Mouse (Mus musculus) c-Kit-positive CD71-positive TER-119-positive erythroid progenitor cells, embryonic 14.5 days (primary cell): ENCODE results near the gene Ptpre.
A peak's percentile ranks its signal among the peaks of the same experiment; 100 is the strongest.
"Not testable (repeated sequence)": the region's sequence is repeated elsewhere in the genome, so short reads cannot be mapped to it uniquely, and the experiment has no call there.

Source experiments
- DNase-seq: peaks from one replicate; pipeline ENCODE4 v3.0.0-alpha.2; 2013; ENCODE audit warnings: low spot score

Ptpre gene

GRCm38 (mm10) chr7:135605002-135605803, 67.9 kb downstream of the Ptpre start:
- DNase-seq, result no peak

DNA sequence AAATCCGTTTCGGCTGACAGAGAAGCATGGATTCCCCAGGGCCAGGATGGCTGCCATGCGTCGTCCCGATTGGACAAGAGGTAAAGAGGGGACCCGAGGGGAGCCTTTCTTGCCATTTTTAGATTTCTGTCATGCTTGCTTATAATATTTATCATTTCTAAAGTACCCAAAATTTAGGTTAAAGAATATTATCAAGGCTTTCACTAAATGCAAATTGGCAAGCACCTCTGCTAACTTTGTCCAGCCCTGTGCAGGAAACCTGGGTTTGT, 68.5 kb downstream of the Ptpre start:
- DNase-seq, result no peak

- no peak for DNase-seq
Observed at GRCm38 (mm10) chr7:135608208-135608607, 70.9 kb downstream of the Ptpre start.

DNA sequence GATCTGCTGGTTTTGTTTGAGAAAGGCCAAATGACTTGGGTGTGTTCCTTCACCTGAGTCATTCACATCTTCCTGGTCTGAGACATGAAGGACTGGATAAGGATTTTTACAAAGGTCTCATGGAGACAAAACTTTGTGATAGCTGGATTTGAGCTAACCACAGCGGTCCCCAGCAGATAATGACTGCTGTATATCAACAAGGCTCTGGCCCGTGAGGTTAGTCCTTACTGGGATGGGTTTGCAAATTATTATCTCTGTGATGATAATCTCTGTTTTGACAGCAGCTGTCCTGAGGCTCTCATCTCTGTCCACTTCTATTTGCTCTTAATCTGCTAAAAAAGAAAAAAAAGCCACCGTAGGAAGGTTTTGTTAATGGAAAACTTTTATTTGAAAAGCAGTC, 71.7 kb downstream of the Ptpre start:
- DNase-seq, result no peak

DNA sequence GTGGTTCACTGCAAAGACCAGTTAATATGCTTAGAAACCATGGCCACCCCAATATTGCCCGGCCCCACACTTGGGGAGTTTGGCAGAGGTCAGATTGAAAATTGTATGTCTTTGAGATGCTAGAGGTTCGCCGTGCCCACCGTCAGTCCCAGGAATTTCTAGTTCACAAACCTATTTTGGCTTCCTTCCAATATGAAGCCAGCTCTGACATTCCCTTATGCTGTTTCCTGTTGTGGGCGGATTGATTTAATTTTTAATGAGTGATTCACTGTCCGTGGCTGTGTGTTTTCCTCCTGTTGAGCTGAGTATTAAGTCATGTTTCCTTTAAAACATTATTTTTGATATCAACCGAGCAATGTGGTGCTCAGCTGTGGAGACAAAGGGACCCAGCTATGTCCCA, 72.4 kb downstream of the Ptpre start:
- DNase-seq, result no peak

DNA sequence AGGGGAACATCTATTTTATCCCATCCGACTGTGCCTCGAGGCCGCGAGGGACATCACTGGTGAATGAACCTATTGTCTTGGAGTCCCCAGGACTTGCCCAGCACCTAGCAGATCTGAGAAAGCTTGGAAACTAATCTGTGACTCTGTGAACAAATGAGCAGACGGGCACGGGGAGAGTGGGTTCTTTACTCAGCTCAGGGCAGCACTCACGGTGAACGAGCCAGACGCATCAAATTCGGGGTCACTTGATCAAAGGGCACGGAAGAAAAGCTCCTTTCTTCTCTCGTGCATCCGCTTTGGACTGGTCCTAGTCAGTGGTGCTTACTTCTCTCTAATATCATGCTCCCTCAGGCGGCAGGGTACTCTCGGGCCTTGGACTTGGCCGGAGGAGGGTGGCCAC, 75.0 kb downstream of the Ptpre start:
- DNase-seq, result no peak

GRCm38 (mm10) chr7:135612801-135613200, 75.5 kb downstream of the Ptpre start:
- no peak for DNase-seq

DNA sequence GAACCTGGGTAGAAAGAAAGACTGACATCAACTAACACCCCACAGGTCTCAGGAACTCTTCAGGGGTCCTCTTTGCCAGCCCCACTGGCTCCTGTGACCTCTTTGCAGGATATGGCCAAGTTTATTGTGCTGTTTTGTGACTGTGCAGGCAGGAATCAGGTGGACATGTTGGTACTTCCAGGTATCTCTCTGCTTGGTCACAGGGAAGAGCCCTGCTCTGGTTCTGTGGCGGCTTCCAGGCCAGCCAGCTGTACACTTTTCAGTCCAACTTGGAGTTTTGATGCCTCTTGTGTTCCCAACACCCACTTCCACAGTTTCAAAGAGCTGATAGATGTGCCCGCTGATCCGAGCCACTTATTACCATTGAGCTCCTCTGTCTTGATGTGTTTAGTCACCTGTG, 76.1 kb downstream of the Ptpre start:
- DNase-seq, result no peak

DNA sequence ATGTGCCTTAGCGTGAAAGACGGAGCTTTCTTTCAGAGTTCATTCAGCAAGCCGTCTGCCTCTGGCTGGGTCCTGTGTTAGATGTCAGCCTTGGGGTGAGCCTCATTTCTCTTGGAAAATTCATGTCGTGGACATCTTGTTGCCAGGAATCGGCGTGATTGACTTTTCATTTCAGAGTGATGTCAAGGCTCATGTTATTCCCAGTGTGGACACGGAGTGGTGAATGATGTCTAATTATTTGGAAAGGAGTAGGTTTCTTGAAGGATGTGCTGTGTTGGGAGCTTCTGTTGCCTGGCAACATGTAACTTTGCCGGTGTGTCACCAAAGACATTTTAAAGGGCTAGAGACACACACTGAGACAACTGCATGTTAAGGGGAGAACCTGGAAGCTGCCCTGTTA, 77.6 kb downstream of the Ptpre start:
- DNase-seq, result no peak

- DNase-seq, result not testable (repeated sequence)
Observed at GRCm38 (mm10) chr7:135616479-135616878, 79.2 kb downstream of the Ptpre start.

GRCm38 (mm10) chr7:135617776-135618175, 80.5 kb downstream of the Ptpre start:
- no peak for DNase-seq

DNA sequence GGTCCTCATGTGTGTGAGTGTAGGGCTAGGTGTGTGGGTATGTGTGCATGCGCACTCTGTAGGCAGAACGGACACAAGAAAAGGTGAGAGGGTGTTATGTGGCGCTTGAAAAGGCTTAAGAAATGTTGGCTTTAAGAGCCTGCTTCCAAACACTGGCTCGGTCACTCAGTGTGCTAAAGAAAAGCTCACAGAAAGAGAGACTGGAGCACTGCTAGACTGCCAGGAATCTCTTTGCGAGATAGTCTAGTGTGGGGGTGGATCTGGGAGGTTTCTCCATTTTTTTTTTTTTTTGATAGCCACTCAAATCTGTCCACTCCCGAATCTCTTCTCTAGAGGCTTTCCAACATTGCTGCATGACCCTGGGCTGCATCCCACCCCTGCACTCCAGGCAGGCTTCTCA, 84.4 kb downstream of the Ptpre start:
- no peak for DNase-seq

DNA sequence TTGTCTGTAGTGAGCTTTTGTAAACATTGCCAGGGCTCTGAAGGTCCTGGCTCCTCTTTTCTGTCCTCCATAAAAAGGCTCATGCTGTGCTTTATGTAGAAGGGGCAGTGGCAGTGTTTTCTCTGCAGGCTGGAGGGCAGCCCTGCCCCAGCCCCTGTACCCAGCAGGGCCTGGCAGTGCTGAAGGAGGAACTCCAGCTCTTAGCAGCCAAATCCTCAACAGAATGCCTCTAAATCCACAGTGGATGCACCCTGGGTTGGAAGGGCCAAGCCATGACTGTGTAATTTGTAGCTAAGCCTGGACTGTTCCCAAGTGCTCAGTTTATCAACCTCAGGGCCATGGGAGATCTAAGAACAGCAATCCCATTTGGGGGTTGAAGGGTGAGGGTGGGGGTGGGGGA, 85.0 kb downstream of the Ptpre start:
- DNase-seq, result no peak

- DNase-seq, result no peak
Observed at GRCm38 (mm10) chr7:135624854-135625253, 87.6 kb downstream of the Ptpre start.

- DNase-seq, result no peak
Observed at GRCm38 (mm10) chr7:135628363-135628762, 91.1 kb downstream of the Ptpre start.

DNA sequence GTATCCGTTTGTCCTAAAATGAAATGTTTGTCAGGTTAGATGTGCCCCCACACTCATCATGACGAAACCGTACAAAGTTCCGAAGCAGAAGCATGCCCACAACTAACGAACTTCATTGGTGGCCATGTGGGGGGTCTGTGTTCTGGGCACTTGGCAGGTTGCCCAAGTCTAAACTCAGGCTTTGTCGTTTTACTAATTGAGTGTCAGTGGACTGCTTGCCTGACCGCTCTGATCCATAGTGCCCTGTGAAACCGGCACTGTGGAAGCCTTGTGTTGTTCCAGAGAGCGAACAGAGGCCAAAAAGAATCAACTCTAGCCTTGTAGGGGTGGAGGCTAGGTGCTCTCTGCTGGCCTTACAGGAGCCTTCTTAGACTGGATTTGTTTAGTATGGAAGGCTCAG, 91.7 kb downstream of the Ptpre start:
- DNase-seq, result no peak

DNA sequence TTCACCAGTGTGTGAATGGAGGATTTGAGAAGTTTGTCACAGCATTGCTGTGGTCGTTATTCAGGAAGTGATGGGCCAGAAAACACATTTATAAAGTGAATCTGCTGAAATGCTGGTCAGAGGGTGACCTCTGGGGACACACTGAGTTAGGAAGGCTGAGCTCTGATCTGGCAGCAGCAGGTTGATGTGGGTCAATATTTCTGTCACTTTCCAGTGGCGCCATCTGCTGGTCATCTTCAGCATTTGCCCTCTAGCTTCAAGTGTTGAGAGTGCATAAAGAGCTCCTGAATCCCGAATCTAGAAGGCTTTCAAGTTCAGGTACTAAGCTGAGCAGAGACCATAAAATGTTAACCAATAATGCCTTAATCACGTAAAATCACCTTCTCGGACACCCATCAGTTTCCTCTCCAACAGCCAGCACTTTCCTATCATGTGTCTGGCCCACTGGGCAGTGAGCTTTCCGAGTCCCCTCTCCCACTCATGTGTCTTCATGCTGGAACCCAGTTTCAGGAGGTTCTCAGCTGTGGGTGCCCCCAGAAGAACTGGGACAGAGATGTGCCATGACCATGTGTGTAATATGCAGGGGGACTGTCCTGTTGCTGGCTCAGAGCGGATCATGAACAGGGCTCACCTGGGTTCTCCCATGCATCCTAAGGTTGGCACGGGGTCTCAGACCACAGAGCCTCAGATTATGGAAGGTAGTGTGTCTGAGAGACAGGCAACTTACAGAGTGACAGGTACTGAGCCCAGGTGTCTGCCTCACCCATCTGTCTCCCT, 94.7 kb downstream of the Ptpre start:
- peak; percentile 75 for DNase-seq

DNA sequence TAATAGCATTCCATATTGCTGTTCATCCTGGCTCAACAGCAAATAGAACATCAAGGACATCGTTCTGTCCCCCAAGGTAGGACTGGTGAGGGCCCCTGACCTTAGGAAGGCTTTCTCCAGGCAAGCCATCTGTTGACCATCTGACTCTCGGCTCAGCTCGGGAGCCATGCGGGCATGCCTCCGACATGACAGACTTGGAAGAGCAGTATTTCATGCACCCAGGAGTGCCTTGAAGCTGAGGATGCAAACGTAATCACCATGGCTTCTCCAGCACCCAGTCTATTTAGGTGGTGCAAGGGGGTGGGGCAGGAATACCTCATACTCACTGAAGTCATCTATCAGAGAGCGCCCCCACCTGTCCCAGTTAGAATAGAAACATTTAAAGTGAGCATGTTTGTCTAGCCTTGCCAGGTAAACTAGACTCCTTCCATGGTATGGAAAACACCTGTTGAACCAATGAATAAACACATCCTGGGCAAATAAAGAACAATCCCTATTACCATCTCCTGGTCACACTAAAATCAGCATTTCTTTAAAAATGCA, 95.5 kb downstream of the Ptpre start:
- DNase-seq, result no peak

- no peak for DNase-seq
Observed at GRCm38 (mm10) chr7:135634851-135635624, 97.8 kb downstream of the Ptpre start.

DNA sequence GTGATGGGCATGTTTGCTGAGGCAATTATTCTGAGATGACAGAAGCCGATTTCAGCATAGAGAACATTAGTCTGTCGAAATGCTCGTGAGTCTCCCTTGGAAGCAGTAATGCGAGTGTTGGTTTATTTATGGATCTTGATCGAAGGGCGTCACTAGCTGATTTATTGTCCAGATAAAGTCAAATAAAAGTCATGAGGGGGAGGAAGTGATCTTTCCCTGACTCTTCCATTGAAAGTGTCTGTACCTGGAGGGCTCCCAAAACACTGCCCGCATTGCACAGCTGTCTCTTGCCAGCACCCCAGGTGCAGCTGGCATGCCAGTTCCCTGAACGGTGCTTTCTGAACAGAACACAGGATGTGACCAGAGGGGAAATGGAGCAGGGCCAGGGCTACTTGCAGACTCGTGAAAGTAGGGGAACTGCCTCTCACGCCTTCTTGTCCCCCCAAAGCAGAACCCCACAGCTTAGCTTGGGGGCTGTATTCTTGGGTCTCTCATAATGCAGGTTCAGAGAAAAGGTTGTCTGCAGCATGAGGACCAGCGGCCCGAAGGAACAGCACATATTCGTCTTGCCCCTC, 100.2 kb downstream of the Ptpre start:
- no peak for DNase-seq

GRCm38 (mm10) chr7:135639361-135639760, 102.1 kb downstream of the Ptpre start:
- no peak for DNase-seq
